Mouse (Mus musculus): Measurements from ENCODE around the gene Fam133b. TPM values are rescaled to one million over a fixed set of nuclear protein-coding genes. Genes with fewer than 3 reads are reported as not detected.
"Not testable (repeated sequence)": the region's sequence is repeated elsewhere in the genome, so short reads cannot be mapped to it uniquely, and the experiment has no call there.

Gene Fam133b
- total and polyA plus RNA-seq, 2 experiments = 3.0 to 9.0 TPM

DNA sequence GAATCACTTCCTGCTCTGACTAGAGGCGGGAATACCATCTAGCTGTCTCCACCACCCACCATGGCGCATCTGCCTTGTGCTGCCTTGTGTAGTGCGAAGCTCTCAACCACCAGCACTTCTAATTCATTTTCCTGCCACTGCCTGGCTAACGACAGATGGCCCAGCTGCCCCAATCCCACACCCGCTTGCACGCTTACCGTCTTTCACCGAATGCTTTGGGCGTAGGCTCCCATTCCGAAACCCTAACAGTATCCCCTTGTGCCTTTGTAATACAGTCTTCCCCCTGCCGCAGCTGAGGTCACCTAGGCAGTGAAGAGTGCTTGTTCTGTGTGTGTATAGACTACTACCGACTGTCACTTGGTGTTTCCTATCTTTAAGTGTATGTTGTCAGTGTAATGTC is 21.9 kb upstream of the Fam133b start:
- Histone ChIP-seq H3K4me1 (ENCODE audit: control insufficient read depth, insufficient read depth, low read length) (no peaks in the 10 kb centered on the region), H3K4me3 (ENCODE audit: insufficient read depth, low read depth, low read length) (no peak overlapping the region), H3K9ac (ENCODE audit: low read depth, low read length) (no peak overlapping the region), H3K27ac (replicated peaks; ENCODE audit: insufficient read depth, low read depth, low read length) (no peak overlapping the region), H3K36me3 (ENCODE audit: control insufficient read depth, insufficient read depth, low read length) (peaks cover 16% of the 10 kb centered on the region; the same call in 1 of the 2 replicates), H3K79me2 (ENCODE audit: control insufficient read depth, insufficient read depth, low read length) (no peaks in the 10 kb centered on the region), H3K27me3 (ENCODE audit: control insufficient read depth, insufficient read depth, low read length) (no peaks in the 10 kb centered on the region)
- TF ChIP-seq POLR2A (IDR thresholded peaks at IDR 0.05; ENCODE audit: extremely low read depth, insufficient read depth, low read length) = no peak
- no peak for TF ChIP-seq CTCF (IDR thresholded peaks at IDR 0.05; ENCODE audit: low read depth, low read length)
- no peak for DNase-seq (ENCODE audit: extremely low read depth, low read depth, low spot score)
- WGBS = 89% methylated on average over 12 of the region's 12 CpGs

DNA sequence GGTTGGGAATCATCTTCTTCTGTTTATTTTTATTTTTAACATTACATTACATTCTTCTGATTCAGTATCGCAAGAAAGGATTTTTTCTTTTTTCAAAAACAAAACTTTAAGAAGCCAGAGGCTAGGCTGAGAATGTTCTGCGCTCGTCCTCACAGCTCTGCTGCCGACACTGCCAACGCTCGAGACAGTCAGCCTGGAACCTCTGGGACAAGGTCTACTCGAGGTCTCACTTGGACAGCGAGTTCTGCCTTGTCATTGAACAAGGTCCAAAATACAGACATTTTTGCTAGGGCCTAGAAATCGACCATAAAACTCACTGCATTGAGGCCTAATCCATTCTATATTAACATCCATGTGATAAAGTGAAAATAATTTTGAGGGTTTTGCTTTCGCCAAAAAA is 20.8 kb upstream of the Fam133b start:
- no peak for TF ChIP-seq POLR2A (IDR thresholded peaks at IDR 0.05; ENCODE audit: extremely low read depth, insufficient read depth, low read length)
- no peak for TF ChIP-seq CTCF (IDR thresholded peaks at IDR 0.05; ENCODE audit: low read depth, low read length)
- H3K4me3 ChIP-seq (ENCODE audit: insufficient read depth, low read depth, low read length) = no peak overlapping the region
- H3K4me1 ChIP-seq (ENCODE audit: control insufficient read depth, insufficient read depth, low read length) = no peaks in the 10 kb centered on the region
- H3K27ac ChIP-seq (replicated peaks; ENCODE audit: insufficient read depth, low read depth, low read length) = no peak overlapping the region
- no peaks in the 10 kb centered on the region for H3K27me3 ChIP-seq (ENCODE audit: control insufficient read depth, insufficient read depth, low read length)
- DNase-seq (ENCODE audit: extremely low read depth, low read depth, low spot score) = peak; percentile 54
- no peak overlapping the region for H3K9ac ChIP-seq (ENCODE audit: low read depth, low read length)
- H3K36me3 ChIP-seq (ENCODE audit: control insufficient read depth, insufficient read depth, low read length) = peaks cover 16% of the 10 kb centered on the region; the same call in 1 of the 2 replicates
- WGBS = 83% methylated on average over 10 of the region's 10 CpGs
- H3K79me2 ChIP-seq (ENCODE audit: control insufficient read depth, insufficient read depth, low read length) = no peaks in the 10 kb centered on the region

DNA sequence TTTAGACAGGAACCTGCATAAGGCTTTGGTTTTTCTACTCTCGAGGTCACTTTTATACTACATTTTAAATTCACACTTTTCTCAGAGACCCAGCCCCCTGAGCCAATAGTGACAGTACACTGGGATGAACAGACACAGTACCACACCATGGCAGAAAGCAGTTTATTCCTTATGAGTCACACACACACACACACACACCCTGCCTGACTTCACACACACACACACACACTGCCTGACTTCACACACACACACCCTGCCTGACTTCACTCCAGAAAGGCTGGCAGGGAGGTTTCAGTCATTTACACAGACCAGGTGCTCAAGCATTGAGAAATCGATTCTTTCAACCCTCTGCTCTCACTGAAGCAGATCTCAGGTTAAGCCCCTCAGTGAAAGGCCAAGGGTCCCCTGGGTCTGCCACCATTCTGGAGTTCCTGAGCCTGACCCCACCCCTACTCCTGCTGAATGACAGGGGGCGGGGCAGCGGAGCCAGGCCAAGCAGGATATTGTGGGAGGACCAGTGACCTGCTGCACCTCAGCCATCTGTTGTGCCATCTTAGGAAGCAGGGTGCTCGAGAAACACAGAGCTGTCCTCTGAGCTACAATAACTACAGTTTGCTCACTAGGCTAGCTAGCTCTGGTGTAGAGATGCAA is 16.5 kb upstream of the Fam133b start:
- no peaks in the 10 kb centered on the region for H3K4me1 ChIP-seq (ENCODE audit: control insufficient read depth, insufficient read depth, low read length)
- no peak overlapping the region for H3K9ac ChIP-seq (ENCODE audit: low read depth, low read length)
- WGBS = 67% methylated on average over 5 of the region's 5 CpGs
- H3K27me3 ChIP-seq (ENCODE audit: control insufficient read depth, insufficient read depth, low read length) = no peaks in the 10 kb centered on the region
- TF ChIP-seq POLR2A (IDR thresholded peaks at IDR 0.05; ENCODE audit: extremely low read depth, insufficient read depth, low read length) (no peak), CTCF (IDR thresholded peaks at IDR 0.05; ENCODE audit: low read depth, low read length) (no peak)
- no peak overlapping the region for H3K27ac ChIP-seq (replicated peaks; ENCODE audit: insufficient read depth, low read depth, low read length)
- no peak for DNase-seq (ENCODE audit: extremely low read depth, low read depth, low spot score)
- no peaks in the 10 kb centered on the region for H3K79me2 ChIP-seq (ENCODE audit: control insufficient read depth, insufficient read depth, low read length)
- H3K4me3 ChIP-seq (ENCODE audit: insufficient read depth, low read depth, low read length) = no peak overlapping the region
- peaks cover 4% of the 10 kb centered on the region; the same call in 1 of the 2 replicates for H3K36me3 ChIP-seq (ENCODE audit: control insufficient read depth, insufficient read depth, low read length)

DNA sequence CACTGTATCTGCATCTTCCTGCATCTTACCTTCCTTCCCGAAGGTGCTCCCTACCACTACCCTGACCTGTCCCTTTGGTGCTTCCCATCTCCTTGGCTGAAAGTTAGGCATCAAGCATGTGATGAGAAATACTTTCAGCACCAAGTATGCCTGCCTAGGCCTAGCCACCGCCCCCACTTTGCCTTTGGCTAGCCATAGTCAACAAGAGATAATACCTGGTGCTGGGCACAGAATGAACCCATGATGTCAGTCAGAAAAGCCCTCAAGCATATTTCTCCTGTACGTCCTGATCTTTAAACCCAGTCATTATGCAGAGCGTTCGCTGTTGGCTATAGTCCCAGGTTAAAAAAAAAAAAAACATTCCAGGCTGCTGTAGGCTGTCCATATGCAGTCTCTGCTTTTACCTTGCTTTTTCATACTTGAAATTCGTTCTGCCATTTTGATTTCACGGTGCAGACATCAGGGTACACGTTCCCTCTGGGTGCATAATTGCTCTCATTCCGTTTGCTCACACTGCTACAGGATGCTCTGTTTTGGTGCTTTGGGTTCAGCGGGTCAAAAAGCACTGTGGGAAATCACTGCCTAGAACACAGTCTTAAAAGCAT is 13.9 kb upstream of the Fam133b start:
- Histone ChIP-seq H3K27ac (replicated peaks; ENCODE audit: insufficient read depth, low read depth, low read length) (no peak overlapping the region), H3K36me3 (ENCODE audit: control insufficient read depth, insufficient read depth, low read length) (no peaks in the 10 kb centered on the region), H3K4me3 (ENCODE audit: insufficient read depth, low read depth, low read length) (no peak overlapping the region), H3K79me2 (ENCODE audit: control insufficient read depth, insufficient read depth, low read length) (no peaks in the 10 kb centered on the region), H3K9ac (ENCODE audit: low read depth, low read length) (no peak overlapping the region), H3K4me1 (ENCODE audit: control insufficient read depth, insufficient read depth, low read length) (no peaks in the 10 kb centered on the region), H3K27me3 (ENCODE audit: control insufficient read depth, insufficient read depth, low read length) (no peaks in the 10 kb centered on the region)
- 86% methylated on average over 10 of the region's 10 CpGs for WGBS
- no peak for DNase-seq (ENCODE audit: extremely low read depth, low read depth, low spot score)
- no peak for TF ChIP-seq CTCF (IDR thresholded peaks at IDR 0.05; ENCODE audit: low read depth, low read length)
- TF ChIP-seq POLR2A (IDR thresholded peaks at IDR 0.05; ENCODE audit: extremely low read depth, insufficient read depth, low read length) = no peak

DNA sequence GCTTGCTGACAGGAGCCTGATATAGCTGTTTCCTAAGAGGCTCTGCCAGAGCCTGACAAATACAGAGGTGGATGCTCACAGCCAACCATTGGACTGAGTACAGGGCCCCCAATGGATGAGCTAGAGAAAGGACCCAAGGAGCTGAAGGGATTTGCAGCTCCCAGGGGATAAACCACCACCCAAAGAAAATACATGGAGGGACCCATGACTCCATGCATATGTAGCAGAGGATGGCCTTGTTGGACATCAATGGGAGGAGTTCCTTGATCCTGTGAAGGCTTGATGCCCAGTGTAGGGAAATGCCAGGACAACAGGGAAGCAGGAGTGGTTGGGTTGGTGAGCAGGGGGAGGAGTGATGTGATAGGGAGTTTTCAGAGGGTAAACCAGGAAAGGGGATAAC is 11.6 kb upstream of the Fam133b start:
- not testable (repeated sequence) for H3K9ac ChIP-seq (ENCODE audit: low read depth, low read length); H3K79me2 ChIP-seq (ENCODE audit: control insufficient read depth, insufficient read depth, low read length); H3K4me3 ChIP-seq (ENCODE audit: insufficient read depth, low read depth, low read length); H3K27ac ChIP-seq (replicated peaks; ENCODE audit: insufficient read depth, low read depth, low read length); DNase-seq (ENCODE audit: extremely low read depth, low read depth, low spot score); H3K36me3 ChIP-seq (ENCODE audit: control insufficient read depth, insufficient read depth, low read length); H3K27me3 ChIP-seq (ENCODE audit: control insufficient read depth, insufficient read depth, low read length); H3K4me1 ChIP-seq (ENCODE audit: control insufficient read depth, insufficient read depth, low read length)

DNA sequence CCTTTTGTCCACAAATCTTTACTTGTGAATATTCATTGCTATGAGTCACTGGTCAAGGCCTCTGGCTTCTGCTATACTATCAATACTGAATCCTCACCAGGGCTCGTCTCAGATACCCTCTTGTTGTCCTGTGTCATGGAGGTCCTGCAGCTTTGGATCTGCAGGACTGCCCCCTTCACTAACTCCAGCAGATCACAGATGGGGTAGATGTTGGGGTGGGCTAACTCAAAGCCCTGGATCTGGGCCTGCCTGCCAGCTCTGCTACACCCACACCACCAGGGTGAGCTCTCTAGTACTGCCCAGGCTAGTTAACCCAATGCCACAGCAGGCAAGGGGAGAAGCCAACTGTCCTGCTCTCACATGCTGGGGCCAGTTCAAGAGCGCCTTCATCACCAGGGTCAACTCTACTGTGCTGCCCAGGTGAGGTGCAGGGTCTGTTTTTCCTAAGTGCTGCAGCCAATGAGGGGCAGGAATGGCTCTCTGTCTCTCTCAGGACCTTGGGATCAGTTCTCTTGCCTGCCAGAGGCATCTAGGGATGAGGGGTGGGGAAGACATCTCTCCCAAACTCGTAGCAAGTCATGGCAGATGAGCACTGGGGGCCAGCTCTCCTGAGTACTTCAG is 6.9 kb upstream of the Fam133b start:
- Histone ChIP-seq H3K36me3 (ENCODE audit: control insufficient read depth, insufficient read depth, low read length) (no peaks in the 10 kb centered on the region), H3K27ac (replicated peaks; ENCODE audit: insufficient read depth, low read depth, low read length) (no peak overlapping the region), H3K27me3 (ENCODE audit: control insufficient read depth, insufficient read depth, low read length) (no peaks in the 10 kb centered on the region), H3K4me3 (ENCODE audit: insufficient read depth, low read depth, low read length) (no peak overlapping the region), H3K4me1 (ENCODE audit: control insufficient read depth, insufficient read depth, low read length) (no peaks in the 10 kb centered on the region), H3K79me2 (ENCODE audit: control insufficient read depth, insufficient read depth, low read length) (no peaks in the 10 kb centered on the region), H3K9ac (ENCODE audit: low read depth, low read length) (no peak overlapping the region)
- TF ChIP-seq POLR2A (IDR thresholded peaks at IDR 0.05; ENCODE audit: extremely low read depth, insufficient read depth, low read length) (no peak), CTCF (IDR thresholded peaks at IDR 0.05; ENCODE audit: low read depth, low read length) (no peak)
- WGBS = 83% methylated on average over 3 of the region's 3 CpGs
- DNase-seq (ENCODE audit: extremely low read depth, low read depth, low spot score) = no peak
